Mouse (Mus musculus) ES-E14 (cell line): ENCODE data around the gene Bco1.

Experiments
- CHD2 ChIP-seq: IDR thresholded peaks from 2 replicates; pipeline ENCODE4 v1.6.1; 2014; ENCODE audit warnings: mild to moderate bottlenecking, low read depth, low read length, inconsistent platforms
- HCFC1 ChIP-seq: IDR thresholded peaks from 2 replicates; pipeline ENCODE4 v1.6.1; 2012; ENCODE audit warnings: low read length, inconsistent platforms, borderline replicate concordance; ENCODE audit not compliant: insufficient read depth
- MAFK ChIP-seq: IDR thresholded peaks from 2 replicates; pipeline ENCODE4 v1.6.1; 2014; ENCODE audit warnings: mild to moderate bottlenecking, low read depth, low read length, inconsistent platforms; ENCODE audit not compliant: insufficient read depth
- ZC3H11A ChIP-seq: IDR thresholded peaks from 2 replicates; pipeline ENCODE4 v1.6.1; 2012; ENCODE audit warnings: low read depth, mild to moderate bottlenecking, inconsistent platforms, low read length, borderline replicate concordance
- ZNF384 ChIP-seq: IDR thresholded peaks from 2 replicates; pipeline ENCODE4 v1.6.1; 2012; ENCODE audit warnings: low read depth, low read length, inconsistent platforms

DNA sequence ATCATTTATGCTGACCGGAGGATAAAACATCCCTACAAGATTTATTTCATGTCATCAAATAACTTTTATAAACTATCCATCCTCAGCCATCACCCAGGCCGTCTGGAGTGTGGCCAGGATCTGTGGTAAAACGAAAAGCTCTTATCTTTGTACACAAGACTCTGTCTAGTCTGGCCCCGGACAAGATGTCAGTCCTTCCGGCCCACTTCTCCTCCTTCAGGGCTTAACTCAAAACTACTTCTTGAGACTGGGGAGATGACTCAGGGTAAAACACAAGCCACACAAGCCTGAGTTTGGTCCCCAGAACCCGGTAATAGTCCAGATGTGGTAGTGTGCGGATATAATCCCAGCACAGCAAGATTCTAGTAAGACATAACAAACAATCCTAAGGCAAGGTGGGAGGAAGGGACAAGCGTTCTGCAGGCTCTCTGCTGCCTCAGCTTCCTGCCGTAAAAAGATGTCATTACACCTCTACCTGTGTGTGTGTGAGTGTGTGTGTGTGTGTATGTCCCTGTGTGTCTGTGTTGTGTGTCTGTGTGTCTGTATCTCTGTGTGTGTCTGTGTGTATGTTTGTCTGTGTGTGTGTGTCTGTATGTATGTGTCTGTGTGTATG lies 12.6 kb upstream of the Bco1 start:
- TF ChIP-seq ZC3H11A (no peak), MAFK (no peak), HCFC1 (no peak), CHD2 (no peak), ZNF384 (no peak)
